Comparison of ENCODE assay signal across 8 mouse cellular contexts in genomic region chr3:144643301-144643871, GRCm38 (mm10).
A peak's percentile ranks its signal among the peaks of the same experiment; 100 is the strongest.
DNase-seq lines count a peak whose midpoint lies in the region; ATAC-seq and TF ChIP-seq lines count a peak whose summit lies in the region.

No protein-coding gene starts in this region.

- 4% methylated on average over 2 of the region's 2 CpGs for WGBS in embryonic facial prominence, embryonic 14.5 days
- 3% methylated on average over 2 of the region's 2 CpGs for WGBS in liver, adult 2 months
- 3% methylated on average over 2 of the region's 2 CpGs for WGBS in midbrain, embryonic 16.5 days

- H3K36me3 ChIP-seq in embryonic facial prominence, embryonic 14.5 days (ENCODE audit: control insufficient read depth, insufficient read depth, low read length): no peaks in the 10 kb centered on the region
- no peaks in the 10 kb centered on the region for H3K36me3 ChIP-seq in liver, adult 2 months (ENCODE audit: control insufficient read depth, insufficient read depth, low read length)
- no peaks in the 10 kb centered on the region for H3K36me3 ChIP-seq in midbrain, embryonic 16.5 days (ENCODE audit: control insufficient read depth, insufficient read depth, low read length)

- no peaks in the 10 kb centered on the region for H3K79me2 ChIP-seq in liver, adult 2 months (ENCODE audit: control insufficient read depth, insufficient read depth, low read length)

- no peak overlapping the region for H3K4me2 ChIP-seq in embryonic facial prominence, embryonic 14.5 days (ENCODE audit: low read depth, low read length)
- H3K4me2 ChIP-seq in midbrain, embryonic 16.5 days (ENCODE audit: low read length): no peak overlapping the region

- peak; percentile 95 for ATAC-seq in embryonic facial prominence, embryonic 14.5 days (ENCODE audit: low read depth)
- peak; percentile 58; the same call in 1 of the 2 replicates for ATAC-seq in midbrain, embryonic 16.5 days

- DNase-seq in adrenal gland, postnatal 10 days: peak; percentile 59
- peak; percentile 92 for DNase-seq in embryonic facial prominence, embryonic 14.5 days (ENCODE audit: low spot score)
- peak; percentile 85 to 87 for DNase-seq in heart, adult 9 months (ENCODE audit: low spot score in 2 of 2)
- peak; percentile 87 for DNase-seq in kidney, adult 9 months
- DNase-seq in liver, adult 2 months (ENCODE audit: extremely low read depth, low read depth, low spot score): peak; percentile 99
- DNase-seq in spleen, postnatal 14 days (ENCODE audit: low spot score in 2 of 2): no peak
- no peak for DNase-seq in cerebellum, postnatal 36 days

- H3K27me3 ChIP-seq in embryonic facial prominence, embryonic 14.5 days (replicated peaks; ENCODE audit: control insufficient read depth, insufficient read depth, low read length): no peaks in the 10 kb centered on the region
- H3K27me3 ChIP-seq in liver, adult 2 months (ENCODE audit: control insufficient read depth, insufficient read depth, low read length): no peaks in the 10 kb centered on the region
- H3K27me3 ChIP-seq in midbrain, embryonic 16.5 days (ENCODE audit: control insufficient read depth, insufficient read depth, low read depth, low read length): no peaks in the 10 kb centered on the region

- H3K27ac ChIP-seq in embryonic facial prominence, embryonic 14.5 days (replicated peaks; ENCODE audit: low read depth, low read length): peak overlapping the region; percentile 12; the same call in 1 of the 2 replicates
- H3K27ac ChIP-seq in liver, adult 2 months (replicated peaks; ENCODE audit: insufficient read depth, low read depth, low read length): peak overlapping the region; percentile 52; the same call in 1 of the 2 replicates
- no peak overlapping the region for H3K27ac ChIP-seq in midbrain, embryonic 16.5 days (ENCODE audit: low read length)

- H3K9me3 ChIP-seq in embryonic facial prominence, embryonic 14.5 days (ENCODE audit: control insufficient read depth, low read length): 0 out of 2 replicates have a peak, but pooled peaks cover 8% of the 10 kb centered on the region
- no peaks in the 10 kb centered on the region for H3K9me3 ChIP-seq in midbrain, embryonic 16.5 days (replicated peaks; ENCODE audit: control insufficient read depth, low read length, poor library complexity, severe bottlenecking)

- no peak for TF ChIP-seq POLR2A in liver, adult 2 months (IDR thresholded peaks at IDR 0.05; ENCODE audit: extremely low read depth, insufficient read depth, low read length)

- no peak overlapping the region for H3K9ac ChIP-seq in embryonic facial prominence, embryonic 14.5 days (ENCODE audit: low read depth, low read length)
- no peak overlapping the region for H3K9ac ChIP-seq in liver, adult 2 months (ENCODE audit: low read depth, low read length)
- no peak overlapping the region for H3K9ac ChIP-seq in midbrain, embryonic 16.5 days (ENCODE audit: low read depth, low read length)

- H3K4me1 ChIP-seq in embryonic facial prominence, embryonic 14.5 days (ENCODE audit: control insufficient read depth, insufficient read depth, low read length): 0 out of 2 replicates have a peak, but pooled peaks cover 2% of the 10 kb centered on the region
- peaks cover 9% of the 10 kb centered on the region for H3K4me1 ChIP-seq in liver, adult 2 months (ENCODE audit: control insufficient read depth, insufficient read depth, low read length)
- peaks cover 3% of the 10 kb centered on the region; the same call in 1 of the 2 replicates for H3K4me1 ChIP-seq in midbrain, embryonic 16.5 days (ENCODE audit: control insufficient read depth, insufficient read depth, low read length)

- no peak overlapping the region for H3K4me3 ChIP-seq in embryonic facial prominence, embryonic 14.5 days (ENCODE audit: low read depth, low read length)
- no peak overlapping the region for H3K4me3 ChIP-seq in liver, adult 2 months (ENCODE audit: insufficient read depth, low read depth, low read length)
- H3K4me3 ChIP-seq in midbrain, embryonic 16.5 days (ENCODE audit: low read depth, low read length): no peak overlapping the region

- TF ChIP-seq CTCF in liver, adult 2 months (IDR thresholded peaks at IDR 0.05; ENCODE audit: low read depth, low read length): no peak

Comparison
In these comparisons a context has a peak if more than half of its experiments do, and no peak if none do; other contexts are left out.
1. DNase-seq: peak in adrenal gland, postnatal 10 days (single experiment), embryonic facial prominence, embryonic 14.5 days (single experiment), heart, adult 9 months (2 of 2), kidney, adult 9 months (single experiment) and liver, adult 2 months (single experiment); none in spleen, postnatal 14 days (0 of 2) and cerebellum, postnatal 36 days (0 of 2).